Comparison of ENCODE assay signal across 8 mouse cellular contexts in the genomic region with DNA sequence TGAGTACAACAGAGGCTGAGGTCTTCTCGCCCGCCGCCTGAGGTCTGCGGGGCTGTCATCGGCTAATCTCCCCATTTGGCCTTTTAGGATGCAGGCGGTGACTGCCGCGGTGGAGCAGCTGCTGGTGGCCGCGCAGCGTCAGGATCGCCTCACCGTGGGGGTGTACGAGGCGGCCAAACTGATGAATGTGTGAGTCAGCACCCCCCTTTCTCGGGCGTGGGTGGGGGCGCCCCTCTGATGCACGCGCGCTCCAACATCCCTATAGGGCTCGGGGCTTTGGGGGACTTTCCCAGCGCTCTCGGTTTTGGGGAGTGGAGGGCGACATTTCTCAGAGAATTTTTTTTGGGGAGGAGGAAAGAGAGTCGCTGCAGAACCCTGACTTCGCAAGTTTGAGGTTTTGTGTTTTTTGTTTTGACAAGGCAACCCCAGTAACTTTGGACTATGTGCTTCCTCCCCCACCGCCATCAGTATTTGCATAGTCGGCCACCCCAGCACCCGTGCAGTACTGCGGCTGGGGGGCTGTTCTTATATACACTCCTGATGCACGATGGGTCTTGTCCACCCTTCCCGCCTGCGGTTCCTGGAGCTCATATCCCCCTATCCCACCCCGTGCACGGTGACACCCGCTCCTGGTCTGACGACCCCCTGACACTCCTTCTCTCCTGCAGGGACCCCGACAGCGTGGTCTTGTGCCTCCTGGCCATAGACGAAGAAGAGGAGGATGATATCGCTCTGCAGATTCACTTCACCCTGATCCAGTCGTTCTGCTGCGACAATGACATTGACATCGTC. TPM values are rescaled to one million over a fixed set of nuclear protein-coding genes. Genes with fewer than 3 reads are reported as not detected.
DNase-seq lines count a peak whose midpoint lies in the region; ATAC-seq lines count a peak whose summit lies in the region.

No protein-coding gene starts in this region.

- under 1% methylated on average over 45 of the region's 45 CpGs for WGBS in forebrain, embryonic 10.5 days
- under 1% methylated on average over 45 of the region's 45 CpGs for WGBS in hindbrain, embryonic 12.5 days
- WGBS in liver, embryonic 12.5 days (ENCODE audit: insufficient replicate concordance), result under 1% methylated on average over 45 of the region's 45 CpGs
- WGBS in neural tube, embryonic 14.5 days, result 2% methylated on average over 45 of the region's 45 CpGs

- peak; percentile 51 to 53 for DNase-seq in lung, adult 18-20 months
- no peak for DNase-seq in lung, postnatal 14 days
- DNase-seq in adrenal gland, postnatal 10 days, result peak; percentile 56
- DNase-seq in forebrain, embryonic 10.5 days (ENCODE audit: extremely low spot score, low spot score), result peak; percentile 34

- ATAC-seq in hindbrain, embryonic 12.5 days (ENCODE audit: low FRiP score), result peak; percentile 22; the same call in 1 of the 2 replicates
- ATAC-seq in liver, embryonic 12.5 days, result no peak
- ATAC-seq in neural tube, embryonic 14.5 days (ENCODE audit: low read depth), result no peak
- no peak for ATAC-seq in erythroid progenitor cell, adult 5-6 weeks (replicated peaks; ENCODE audit: low FRiP score, poor library complexity, severe bottlenecking)

- H3K27ac ChIP-seq in forebrain, embryonic 10.5 days, result peak overlapping the region; percentile 66; the same call in 1 of the 2 replicates
- H3K27ac ChIP-seq in hindbrain, embryonic 12.5 days, result no peak overlapping the region
- no peak overlapping the region for H3K27ac ChIP-seq in liver, embryonic 12.5 days
- no peak overlapping the region for H3K27ac ChIP-seq in neural tube, embryonic 14.5 days (ENCODE audit: low read depth, low read length)

- peaks cover 64% of the 10 kb centered on the region for H3K27me3 ChIP-seq in forebrain, embryonic 10.5 days (ENCODE audit: poor library complexity, severe bottlenecking)
- H3K27me3 ChIP-seq in hindbrain, embryonic 12.5 days, result peaks cover 55% of the 10 kb centered on the region
- peaks cover 65% of the 10 kb centered on the region for H3K27me3 ChIP-seq in liver, embryonic 12.5 days (replicated peaks)
- peaks cover 32% of the 10 kb centered on the region for H3K27me3 ChIP-seq in neural tube, embryonic 14.5 days (ENCODE audit: control insufficient read depth, insufficient read depth, low read length)

- H3K9me3 ChIP-seq in forebrain, embryonic 10.5 days, result no peaks in the 10 kb centered on the region
- no peaks in the 10 kb centered on the region for H3K9me3 ChIP-seq in hindbrain, embryonic 12.5 days (replicated peaks)
- no peaks in the 10 kb centered on the region for H3K9me3 ChIP-seq in liver, embryonic 12.5 days (replicated peaks)
- no peaks in the 10 kb centered on the region for H3K9me3 ChIP-seq in neural tube, embryonic 14.5 days (ENCODE audit: control insufficient read depth, low read length)

- peak overlapping the region; percentile 58 for H3K9ac ChIP-seq in hindbrain, embryonic 12.5 days
- H3K9ac ChIP-seq in liver, embryonic 12.5 days, result peak overlapping the region; percentile 53; the same call in 1 of the 2 replicates
- peak overlapping the region; percentile 37 for H3K9ac ChIP-seq in neural tube, embryonic 14.5 days (replicated peaks; ENCODE audit: low read depth, low read length)

- peak overlapping the region; percentile 75 for H3K4me2 ChIP-seq in hindbrain, embryonic 12.5 days (replicated peaks)
- peak overlapping the region; percentile 95 for H3K4me2 ChIP-seq in liver, embryonic 12.5 days
- peak overlapping the region; percentile 70 for H3K4me2 ChIP-seq in neural tube, embryonic 14.5 days (ENCODE audit: low read depth, low read length)

- H3K4me3 ChIP-seq in forebrain, embryonic 10.5 days, result peak overlapping the region; percentile 57
- H3K4me3 ChIP-seq in hindbrain, embryonic 12.5 days, result peak overlapping the region; percentile 45
- H3K4me3 ChIP-seq in liver, embryonic 12.5 days, result peak overlapping the region; percentile 55
- peak overlapping the region; percentile 39 for H3K4me3 ChIP-seq in neural tube, embryonic 14.5 days (ENCODE audit: low read depth, low read length)

- H3K36me3 ChIP-seq in forebrain, embryonic 10.5 days (replicated peaks), result no peaks in the 10 kb centered on the region
- H3K36me3 ChIP-seq in hindbrain, embryonic 12.5 days, result no peaks in the 10 kb centered on the region
- no peaks in the 10 kb centered on the region for H3K36me3 ChIP-seq in liver, embryonic 12.5 days
- H3K36me3 ChIP-seq in neural tube, embryonic 14.5 days (ENCODE audit: control insufficient read depth, insufficient read depth, low read length), result no peaks in the 10 kb centered on the region

- H3K4me1 ChIP-seq in forebrain, embryonic 10.5 days, result peaks cover 85% of the 10 kb centered on the region
- H3K4me1 ChIP-seq in hindbrain, embryonic 12.5 days, result peaks cover 60% of the 10 kb centered on the region
- peaks cover 56% of the 10 kb centered on the region for H3K4me1 ChIP-seq in liver, embryonic 12.5 days
- H3K4me1 ChIP-seq in neural tube, embryonic 14.5 days (ENCODE audit: control insufficient read depth, insufficient read depth, low read length), result peaks cover 37% of the 10 kb centered on the region

RNA-seq across cellular contexts. Expression of gene Gadd45b, which starts 0.7 kb away (rescaled TPM):
- 10 to 100 TPM; 11.7 to 44.5 TPM for total RNA-seq in adrenal gland, postnatal 10 days (2021)
- 5.9 and 6.3 TPM in 2 replicates for polyA plus RNA-seq in forebrain, embryonic 10.5 days (2016; fragmentation: Nextera tagmentation; extraction: Ambion mirVana)
- polyA plus RNA-seq in hindbrain, embryonic 12.5 days (2016; fragmentation: Nextera tagmentation; extraction: Ambion mirVana), result 11.8 and 15.8 TPM in 2 replicates
- 1.6 and 2.0 TPM in 2 replicates for polyA plus RNA-seq in liver, embryonic 12.5 days (2016; fragmentation: Nextera tagmentation; extraction: Ambion mirVana)
- polyA plus RNA-seq in neural tube, embryonic 14.5 days (2014; fragmentation: Nextera tagmentation; extraction: Ambion mirVana), result 7.4 and 7.6 TPM in 2 replicates
- total RNA-seq in erythroid progenitor cell, adult 5-6 weeks (2015; ENCODE audit: low replicate concordance), result 1.3 and 1.8 TPM in 2 replicates
- 3.6 and 9.2 TPM in 2 replicates for total RNA-seq in erythroid progenitor cell, adult 5-6 weeks (2017; ENCODE audit: low replicate concordance)

RNA-seq across cellular contexts. Expression of gene Lmnb2, which starts 12.5 kb away (rescaled TPM):
- total RNA-seq in adrenal gland, postnatal 10 days (2021), result 10 to 100 TPM; 14.5 to 16.5 TPM
- 85.6 and 89.5 TPM in 2 replicates for polyA plus RNA-seq in forebrain, embryonic 10.5 days (2016; fragmentation: Nextera tagmentation; extraction: Ambion mirVana)
- polyA plus RNA-seq in hindbrain, embryonic 12.5 days (2016; fragmentation: Nextera tagmentation; extraction: Ambion mirVana), result 56.8 and 57.9 TPM in 2 replicates
- polyA plus RNA-seq in liver, embryonic 12.5 days (2016; fragmentation: Nextera tagmentation; extraction: Ambion mirVana), result 23.1 and 23.6 TPM in 2 replicates
- 10.8 and 16.1 TPM in 2 replicates for polyA plus RNA-seq in neural tube, embryonic 14.5 days (2014; fragmentation: Nextera tagmentation; extraction: Ambion mirVana)
- total RNA-seq in erythroid progenitor cell, adult 5-6 weeks (2015; ENCODE audit: low replicate concordance), result 0.36 and 1.3 TPM in 2 replicates
- 7.3 and 9.0 TPM in 2 replicates for total RNA-seq in erythroid progenitor cell, adult 5-6 weeks (2017; ENCODE audit: low replicate concordance)

RNA-seq across cellular contexts. Expression of gene Timm13, which starts 29.8 kb away (rescaled TPM):
- total RNA-seq in adrenal gland, postnatal 10 days (2021), result 100 to 1,000 TPM; 271 to 285 TPM
- 395 and 401 TPM in 2 replicates for polyA plus RNA-seq in forebrain, embryonic 10.5 days (2016; fragmentation: Nextera tagmentation; extraction: Ambion mirVana)
- polyA plus RNA-seq in hindbrain, embryonic 12.5 days (2016; fragmentation: Nextera tagmentation; extraction: Ambion mirVana), result 271 and 305 TPM in 2 replicates
- polyA plus RNA-seq in liver, embryonic 12.5 days (2016; fragmentation: Nextera tagmentation; extraction: Ambion mirVana), result 271 and 301 TPM in 2 replicates
- 337 and 352 TPM in 2 replicates for polyA plus RNA-seq in neural tube, embryonic 14.5 days (2014; fragmentation: Nextera tagmentation; extraction: Ambion mirVana)
- total RNA-seq in erythroid progenitor cell, adult 5-6 weeks (2015; ENCODE audit: low replicate concordance), result 17.6 and 32.1 TPM in 2 replicates
- total RNA-seq in erythroid progenitor cell, adult 5-6 weeks (2017; ENCODE audit: low replicate concordance), result 3.7 and 7.6 TPM in 2 replicates

RNA-seq across cellular contexts. Expression of gene Tmprss9, which starts 58.9 kb away (rescaled TPM):
- total RNA-seq in adrenal gland, postnatal 10 days (2021), result under 1 TPM; 0.09 to 0.12 TPM
- polyA plus RNA-seq in forebrain, embryonic 10.5 days (2016; fragmentation: Nextera tagmentation; extraction: Ambion mirVana), result 0.05 TPM in 1 of 2 replicates, not detected in the other
- 0.08 TPM in 2 replicates for polyA plus RNA-seq in hindbrain, embryonic 12.5 days (2016; fragmentation: Nextera tagmentation; extraction: Ambion mirVana)
- 0.04 and 0.05 TPM in 2 replicates for polyA plus RNA-seq in liver, embryonic 12.5 days (2016; fragmentation: Nextera tagmentation; extraction: Ambion mirVana)
- 0.12 and 0.13 TPM in 2 replicates for polyA plus RNA-seq in neural tube, embryonic 14.5 days (2014; fragmentation: Nextera tagmentation; extraction: Ambion mirVana)
- total RNA-seq in erythroid progenitor cell, adult 5-6 weeks (2015; ENCODE audit: low replicate concordance), result 0.72 TPM in 1 of 2 replicates, not detected in the other
- total RNA-seq in erythroid progenitor cell, adult 5-6 weeks (2017; ENCODE audit: low replicate concordance), result 0.30 TPM in 1 of 2 replicates, not detected in the other
